Mouse (Mus musculus): ENCODE measurements around the gene Atp5g3.

DNA sequence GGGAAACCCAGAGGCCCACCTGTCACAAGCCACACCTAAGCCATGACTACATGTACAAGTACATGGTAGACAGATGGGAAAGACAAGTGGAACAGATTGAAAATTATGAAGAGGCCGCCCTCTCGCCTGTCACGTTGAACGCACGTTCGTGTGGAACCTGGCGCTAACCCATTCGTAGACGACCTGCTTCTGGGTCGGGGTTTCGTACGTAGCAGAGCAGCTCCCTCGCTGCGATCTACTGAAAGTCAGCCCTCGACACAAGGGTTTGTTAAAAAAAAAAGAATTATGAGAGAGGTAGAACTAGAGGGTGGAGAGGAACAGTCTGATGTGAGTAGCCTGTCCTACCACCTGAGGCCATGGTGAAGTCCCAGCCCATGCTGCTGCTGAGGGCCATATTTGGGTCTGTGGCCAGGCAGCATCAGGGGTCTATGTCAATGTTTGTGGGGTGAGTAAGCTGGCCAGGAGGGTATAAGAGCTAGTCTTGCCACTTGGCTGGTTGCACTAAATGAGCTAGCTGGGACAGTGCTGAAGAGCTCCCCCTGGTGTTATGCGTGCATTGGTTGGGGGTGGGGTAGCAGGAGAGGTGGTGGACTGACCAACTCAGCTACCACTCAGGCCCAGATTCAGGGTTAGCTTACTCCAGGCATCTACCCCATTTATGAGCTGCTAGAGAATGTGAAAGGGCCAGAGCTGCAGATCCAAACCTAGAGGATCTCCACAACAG, 43.2 kb downstream of the Atp5g3 start:
- TF ChIP-seq HCFC1 (IDR thresholded peaks at IDR 0.05; ENCODE audit: borderline replicate concordance, insufficient read depth, low read length) = no peak
- TF ChIP-seq ZC3H11A (IDR thresholded peaks at IDR 0.05; ENCODE audit: borderline replicate concordance, low read depth, low read length) = no peak
- no peak for TF ChIP-seq ZNF384 (IDR thresholded peaks at IDR 0.05; ENCODE audit: low read depth, low read length)
- 0 out of 2 replicates have a peak, but pooled peaks have one; percentile 26 for TF ChIP-seq CHD2 (IDR thresholded peaks at IDR 0.05; ENCODE audit: low read depth, low read length)
- no peak for TF ChIP-seq MAFK (IDR thresholded peaks at IDR 0.05; ENCODE audit: insufficient read depth, low read depth, low read length)
